Mouse (Mus musculus) stomach, postnatal 0 days (tissue): Measurements from ENCODE around the gene Six2.

Experiments used
- CTCF ChIP-seq: IDR thresholded peaks from 2 replicates; pipeline ENCODE4 v1.5.1; 2016; ENCODE audit warnings: antibody characterized with exemption, low read depth, mild to moderate bottlenecking, moderate library complexity
- EP300 ChIP-seq: optimal IDR thresholded peaks from 2 replicates; pipeline ENCODE3; 2016; ENCODE audit warnings: antibody characterized with exemption

GRCm38 (mm10) chr17:85717266-85717665 is 29.2 kb upstream of the Six2 start:
- no peak for TF ChIP-seq CTCF
- TF ChIP-seq EP300, result no peak
